Mouse (Mus musculus) CH12.LX (cell line): Measurements from ENCODE around the gene Klhl32. TPM values are rescaled to one million over a fixed set of nuclear protein-coding genes. Genes with fewer than 3 reads are reported as not detected.

Experiments used
- DNase-seq: peaks from one replicate; pipeline ENCODE4 v3.0.0-alpha.2; 2013; ENCODE audit errors: extremely low read depth
- H3K27ac ChIP-seq: 2 replicates; pipeline ENCODE4 v1.5.1; 2012; ENCODE audit warnings: low read depth, mild to moderate bottlenecking, control low read depth, moderate library complexity; ENCODE audit not compliant: insufficient read depth
- H3K27me3 ChIP-seq: replicated peaks from 2 replicates; pipeline ENCODE3; 2012; ENCODE audit warnings: inconsistent platforms
- H3K36me3 ChIP-seq, 2 experiments: replicated peaks in 1 of 2; 2 replicates each; pipeline versions ENCODE3 to v1.6.1; 2012; ENCODE audit warnings: inconsistent platforms in 1 of 2, low read length in 1 of 2, mild to moderate bottlenecking in 1 of 2, mixed read lengths in 1 of 2, moderate library complexity in 1 of 2; ENCODE audit not compliant: control insufficient read depth in 1 of 2, insufficient read depth in 1 of 2
- H3K4me1 ChIP-seq, 2 experiments: 2 replicates each; pipeline ENCODE4 v1.6.1; 2012; ENCODE audit warnings: inconsistent platforms in 1 of 2, moderate library complexity in 1 of 2; ENCODE audit not compliant: insufficient read depth in 2 of 2, control insufficient read depth in 1 of 2
- H3K4me2 ChIP-seq: 2 replicates; pipeline ENCODE4 v1.6.1; 2012; ENCODE audit warnings: low read depth, mild to moderate bottlenecking, control low read depth; ENCODE audit not compliant: poor library complexity, insufficient read depth, severe bottlenecking
- H3K4me3 ChIP-seq, 3 experiments: fragments of 150-350 bp in 1 of 3; sonication (generic) in 1 of 3; replicated peaks in 1 of 3; 2 replicates each; pipeline versions ENCODE3 to v1.5.1; 2011 to 2012; ENCODE audit warnings: low read depth in 2 of 3, low read length in 2 of 3, mild to moderate bottlenecking in 2 of 3, moderate library complexity in 2 of 3, control low read depth in 1 of 3, improper control_type of control experiment in 1 of 3, inconsistent platforms in 1 of 3, mixed read lengths in 1 of 3; ENCODE audit not compliant: poor library complexity in 1 of 3
- H3K79me2 ChIP-seq: replicated peaks from 2 replicates; pipeline ENCODE4 v1.6.1; 2012; ENCODE audit warnings: mild to moderate bottlenecking, moderate library complexity; ENCODE audit not compliant: control insufficient read depth, poor library complexity, insufficient read depth, severe bottlenecking; ENCODE audit errors: extremely low read depth
- H3K9ac ChIP-seq: 2 replicates; pipeline ENCODE4 v1.6.1; 2012; ENCODE audit warnings: low read depth, mild to moderate bottlenecking, control low read depth, moderate library complexity; ENCODE audit not compliant: insufficient read depth
- H3K9me3 ChIP-seq: replicated peaks from 2 replicates; pipeline ENCODE3; 2012; ENCODE audit warnings: low read length, inconsistent platforms, mixed read lengths
- BHLHE40 ChIP-seq: IDR thresholded peaks from 2 replicates; pipeline ENCODE4 v1.6.1; 2011; ENCODE audit warnings: mild to moderate bottlenecking, low read depth, low read length, improper control_type of control experiment
- CHD1 ChIP-seq: IDR thresholded peaks from 2 replicates; pipeline ENCODE4 v1.6.1; 2012; ENCODE audit warnings: low read depth, low read length, improper control_type of control experiment, inconsistent platforms
- CHD2 ChIP-seq: IDR thresholded peaks from 2 replicates; pipeline ENCODE4 v1.6.1; 2011; ENCODE audit warnings: low read length, improper control_type of control experiment
- CTCF ChIP-seq, 2 experiments: IDR thresholded peaks in 1 of 2; conservative IDR thresholded peaks in 1 of 2; 2 replicates each; pipeline ENCODE4 v1.5.1; 2011 to 2012; ENCODE audit warnings: low read depth in 2 of 2, low read length in 2 of 2, improper control_type of control experiment in 1 of 2, inconsistent platforms in 1 of 2, mild to moderate bottlenecking in 1 of 2, moderate library complexity in 1 of 2
- ELF1 ChIP-seq: IDR thresholded peaks from 2 replicates; pipeline ENCODE4 v1.6.1; 2014; ENCODE audit warnings: low read depth, mild to moderate bottlenecking, inconsistent platforms, low read length, improper control_type of control experiment
- EP300 ChIP-seq: IDR thresholded peaks from 2 replicates; pipeline ENCODE4 v1.6.1; 2011; ENCODE audit warnings: low read length, improper control_type of control experiment
- ETS1 ChIP-seq: conservative IDR thresholded peaks from 2 replicates; pipeline ENCODE4 v1.6.1; 2012; ENCODE audit warnings: low read depth, mild to moderate bottlenecking, inconsistent platforms, low read length, improper control_type of control experiment, moderate library complexity
- GABPA ChIP-seq: IDR thresholded peaks from 2 replicates; pipeline ENCODE4 v1.6.1; 2012; ENCODE audit warnings: low read depth, low read length, improper control_type of control experiment, inconsistent platforms; ENCODE audit not compliant: insufficient replicate concordance
- IRF4 ChIP-seq: IDR thresholded peaks from 2 replicates; pipeline ENCODE4 v1.6.1; 2014; ENCODE audit warnings: low read depth, mild to moderate bottlenecking, inconsistent platforms, low read length, improper control_type of control experiment
- JUN ChIP-seq: IDR thresholded peaks from 2 replicates; pipeline ENCODE4 v1.6.1; 2011; ENCODE audit warnings: low read depth, mild to moderate bottlenecking, low read length, improper control_type of control experiment, moderate library complexity; ENCODE audit not compliant: insufficient read depth
- JUND ChIP-seq: conservative IDR thresholded peaks from 2 replicates; pipeline ENCODE4 v1.6.1; 2011; ENCODE audit warnings: low read depth, low read length, improper control_type of control experiment
- KAT2A ChIP-seq: IDR thresholded peaks from 2 replicates; pipeline ENCODE4 v1.6.1; 2012; ENCODE audit warnings: low read length, improper control_type of control experiment, inconsistent platforms; ENCODE audit not compliant: insufficient replicate concordance
- MAFK ChIP-seq: IDR thresholded peaks from 2 replicates; pipeline ENCODE4 v1.6.1; 2011; ENCODE audit warnings: low read length, improper control_type of control experiment; ENCODE audit not compliant: insufficient replicate concordance
- MAX ChIP-seq: IDR thresholded peaks from 2 replicates; pipeline ENCODE4 v1.6.1; 2011; ENCODE audit warnings: low read length, improper control_type of control experiment
- MAZ ChIP-seq: IDR thresholded peaks from 2 replicates; pipeline ENCODE4 v1.6.1; 2012; ENCODE audit warnings: low read depth, mild to moderate bottlenecking, inconsistent platforms, low read length, improper control_type of control experiment, moderate library complexity
- MEF2A ChIP-seq: IDR thresholded peaks from 2 replicates; pipeline ENCODE4 v1.6.1; 2014; ENCODE audit warnings: low read depth, mild to moderate bottlenecking, inconsistent platforms, low read length, improper control_type of control experiment, borderline replicate concordance
- MXI1 ChIP-seq: IDR thresholded peaks from 2 replicates; pipeline ENCODE4 v1.6.1; 2011; ENCODE audit warnings: mild to moderate bottlenecking, low read depth, low read length, improper control_type of control experiment
- MYC ChIP-seq: IDR thresholded peaks from 2 replicates; pipeline ENCODE4 v1.6.1; 2011; ENCODE audit warnings: low read depth, mild to moderate bottlenecking, improper control_type of control experiment, low read length
- NELFE ChIP-seq: IDR thresholded peaks from 2 replicates; pipeline ENCODE4 v1.6.1; 2011; ENCODE audit warnings: low read depth, low read length, improper control_type of control experiment
- NRF1 ChIP-seq: IDR thresholded peaks from 2 replicates; pipeline ENCODE4 v1.6.1; 2014; ENCODE audit warnings: low read depth, mild to moderate bottlenecking, inconsistent platforms, low read length, improper control_type of control experiment, moderate library complexity
- PAX5 ChIP-seq: IDR thresholded peaks from 2 replicates; pipeline ENCODE4 v1.6.1; 2012; ENCODE audit warnings: low read length, inconsistent platforms, mixed read lengths
- POLR2A ChIP-seq: IDR thresholded peaks from 2 replicates; pipeline ENCODE4 v1.6.1; 2011; ENCODE audit warnings: low read depth, mild to moderate bottlenecking, improper control_type of control experiment, low read length
- POLR2AphosphoS2 ChIP-seq: IDR thresholded peaks from 2 replicates; pipeline ENCODE4 v1.6.1; 2011; ENCODE audit warnings: low read depth, low read length, improper control_type of control experiment
- RAD21 ChIP-seq: IDR thresholded peaks from 2 replicates; pipeline ENCODE4 v1.6.1; 2011; ENCODE audit warnings: low read depth, mild to moderate bottlenecking, low read length, improper control_type of control experiment, moderate library complexity
- RCOR1 ChIP-seq: conservative IDR thresholded peaks from 2 replicates; pipeline ENCODE4 v1.6.1; 2012; ENCODE audit warnings: low read depth, mild to moderate bottlenecking, inconsistent platforms, low read length, improper control_type of control experiment
- SIN3A ChIP-seq: IDR thresholded peaks from 2 replicates; pipeline ENCODE4 v1.6.1; 2012; ENCODE audit warnings: low read length, improper control_type of control experiment, inconsistent platforms
- TCF12 ChIP-seq: IDR thresholded peaks from 2 replicates; pipeline ENCODE4 v1.6.1; 2014; ENCODE audit warnings: low read depth, mild to moderate bottlenecking, inconsistent platforms, low read length, improper control_type of control experiment
- USF1 ChIP-seq: IDR thresholded peaks from 2 replicates; pipeline ENCODE4 v1.6.1; 2014; ENCODE audit warnings: low read depth, mild to moderate bottlenecking, inconsistent platforms, low read length, improper control_type of control experiment
- USF2 ChIP-seq: conservative IDR thresholded peaks from 2 replicates; pipeline ENCODE4 v1.6.1; 2011; ENCODE audit warnings: low read depth, low read length, improper control_type of control experiment
- ZC3H11A ChIP-seq: IDR thresholded peaks from 2 replicates; pipeline ENCODE4 v1.6.1; 2012; ENCODE audit warnings: low read depth, mild to moderate bottlenecking, inconsistent platforms, low read length, improper control_type of control experiment
- ZKSCAN1 ChIP-seq: IDR thresholded peaks from 2 replicates; pipeline ENCODE4 v1.6.1; 2012; ENCODE audit warnings: low read depth, inconsistent platforms, low read length, improper control_type of control experiment, borderline replicate concordance
- dilution Hi-C: fragments of 300-500 bp; cut with MboI; formaldehyde crosslinking; loops from 2 replicates; pipeline ENCODE4 v1.14.3; 2020; ENCODE audit warnings: low sequenced_read_pairs; ENCODE audit not compliant: extremely low pct_unique_long_range_greater_than_20kb, extremely low pct_ligation_motif_present
- in situ Hi-C: fragments of 300-500 bp; cut with MboI; formaldehyde crosslinking; loops from 3 replicates; pipeline ENCODE4 v1.14.3; 2019; ENCODE audit warnings: low sequenced_read_pairs, low pct_ligation_motif_present, low pct_unique_long_range_greater_than_20kb, mixed read lengths
- polyA plus RNA-seq: library from polyadenylated mRNA; unstranded; fragments of >175 nt; gene quantifications from 2 replicates; pipeline ENCODE4 v1.2.1, GENCODE M21; 2012; ENCODE audit warnings: low read depth; ENCODE audit not compliant: insufficient read length
- total RNA-seq, 2 experiments: library from RNA; depleted of rRNA; stranded (reverse); fragments of 300-350 nt in 1 of 2; fragments of >200 nt in 1 of 2; gene quantifications; 2 replicates each; pipeline ENCODE4 v1.2.3; 2012 to 2014

Gene Klhl32
- total and polyA plus RNA-seq, 3 experiments: 0.55 to 1.1 (median 0.60) TPM

- in situ Hi-C loops (loop anchor here (5.0 kb wide), 1 partner anchor 181 kb away; no protein-coding TSS in a partner anchor), dilution Hi-C loops (no loop called here)
- no peak overlapping the region for H3K27ac ChIP-seq
- peaks cover 11% of the 10 kb centered on the region for H3K79me2 ChIP-seq
- peak overlapping the region; percentile 99 for H3K4me2 ChIP-seq
- peak overlapping the region; percentile 80 to 83 (median 83) for H3K4me3 ChIP-seq
- H3K9ac ChIP-seq: peak overlapping the region; percentile 85
- no peaks in the 10 kb centered on the region for H3K4me1 ChIP-seq
- DNase-seq: peak; percentile 5
- no peaks in the 10 kb centered on the region for H3K9me3 ChIP-seq
- TF ChIP-seq JUND: no peak
- TF ChIP-seq JUN: no peak
- H3K27me3 ChIP-seq: no peaks in the 10 kb centered on the region
- peaks cover 7 to 26% of the 10 kb centered on the region in 2 experiments for H3K36me3 ChIP-seq
Measured at GRCm38 (mm10) chr4:24898636-24899035, 47.7 kb upstream of the Klhl32 start.

GRCm38 (mm10) chr4:24897851-24898515 is 47.1 kb upstream of the Klhl32 start, which contains the start of gene Ndufaf4:
TSS of gene Ndufaf4 (plus strand) at chr4:24898083.
- Histone ChIP-seq H3K79me2 (peaks cover 11% of the 10 kb centered on the region), H3K4me2 (peak within 1 kb of the TSS; percentile 99), H3K9ac (peak within 1 kb of the TSS; percentile 85), H3K27me3 (no peaks in the 10 kb centered on the region), H3K4me1 (no peaks in the 10 kb centered on the region), H3K27ac (no peak within 1 kb of the TSS), H3K9me3 (no peaks in the 10 kb centered on the region), H3K4me3 (peak within 1 kb of the TSS; percentile 80 to 83 (median 83)), H3K36me3 (peaks cover 7 to 19% of the 10 kb centered on the region in 2 experiments)
- dilution Hi-C loops: no loop called here
- DNase-seq: peak; percentile 92
- in situ Hi-C loops: loop anchor here (5.0 kb wide), 1 partner anchor 181 kb away; no protein-coding TSS in a partner anchor
- TF ChIP-seq JUN (no peak), CHD2 (no peak), CTCF (conservative IDR thresholded peaks at IDR 0.05 in 1 of 2, IDR thresholded peaks at IDR 0.05 in 1 of 2; ENCODE audit: low read depth in 2 of 2, low read length in 2 of 2) (peak; percentile 21 to 88; a peak in 3 of 4 replicates), NRF1 (peak; percentile 96), EP300 (no peak), POLR2AphosphoS2 (no peak), SIN3A (peak; percentile 70), BHLHE40 (peak; percentile 98), ELF1 (peak; percentile 47; the same call in 1 of the 2 replicates), MAFK (no peak), RCOR1 (no peak), NELFE (peak; percentile 91), MYC (peak; percentile 97), KAT2A (peak; percentile 52; the same call in 1 of the 2 replicates), MEF2A (no peak), ETS1 (peak; percentile 13; the same call in 1 of the 2 replicates), MAZ (peak; percentile 37; the same call in 1 of the 2 replicates), ZC3H11A (no peak), MAX (peak; percentile 92), RAD21 (peak; percentile 1), PAX5 (no peak), POLR2A (peak; percentile 92), TCF12 (peak; percentile 83), USF2 (no peak), ZKSCAN1 (no peak), MXI1 (peak; percentile 99), USF1 (0 out of 2 replicates have a peak, but pooled peaks have one; percentile 1), GABPA (peak; percentile 63), CHD1 (no peak), JUND (no peak), IRF4 (peak; percentile 65; the same call in 1 of the 2 replicates)
